Mouse (Mus musculus) lung, embryonic 15.5 days (tissue): ENCODE results near the gene Tenm3. TPM values are rescaled to one million over a fixed set of nuclear protein-coding genes. Genes with fewer than 3 reads are reported as not detected.
A peak's percentile ranks its signal among the peaks of the same experiment; 100 is the strongest.

Experiments
- ATAC-seq: fragments of 200-750 bp; cut with Nextera tagmentation; 2 replicates; pipeline ENCODE4 v1.8.0; 2017; ENCODE audit warnings: moderate number of reproducible peaks, borderline replicate concordance; ENCODE audit not compliant: low FRiP score, low TSS enrichment; ENCODE audit errors: extremely low read depth
- H3K27ac ChIP-seq: fragments of 300-500 bp; sonication (generic); 2 replicates; pipeline ENCODE4 v1.5.1; 2015; ENCODE audit warnings: moderate library complexity, mild to moderate bottlenecking, inconsistent platforms
- H3K27me3 ChIP-seq: fragments of 300-500 bp; sonication (generic); 2 replicates; pipeline ENCODE4 v1.6.1; 2015; ENCODE audit warnings: inconsistent platforms
- H3K36me3 ChIP-seq: fragments of 300-500 bp; sonication (generic); 2 replicates; pipeline ENCODE4 v1.6.1; 2015; ENCODE audit warnings: inconsistent platforms
- H3K4me1 ChIP-seq: fragments of 300-500 bp; sonication (generic); 2 replicates; pipeline ENCODE4 v1.6.1; 2015; ENCODE audit warnings: inconsistent platforms
- H3K4me2 ChIP-seq: fragments of 300-500 bp; sonication (generic); 2 replicates; pipeline ENCODE4 v1.6.1; 2015; ENCODE audit warnings: inconsistent platforms, mild to moderate bottlenecking, moderate library complexity
- H3K4me3 ChIP-seq: fragments of 300-500 bp; sonication (generic); 2 replicates; pipeline ENCODE4 v1.5.1; 2015; ENCODE audit warnings: mild to moderate bottlenecking, inconsistent platforms
- H3K9ac ChIP-seq: fragments of 300-500 bp; sonication (generic); 2 replicates; pipeline ENCODE4 v1.6.1; 2015; ENCODE audit warnings: inconsistent platforms
- H3K9me3 ChIP-seq: fragments of 300-500 bp; sonication (generic); 2 replicates; pipeline ENCODE4 v1.6.1; 2016; ENCODE audit warnings: inconsistent platforms
- WGBS: fragments of 180-500 bp; shearing (Covaris S2); methylation state at CpG from one replicate; pipeline ENCODE4 v1.1.7; 2015; 5-methylcytosine and 5-hydroxymethylcytosine counted together
- polyA plus RNA-seq: library from polyadenylated mRNA; unstranded; fragments of >200 nt; fragmentation: Nextera tagmentation; extraction: Ambion mirVana; gene quantifications from 2 replicates; pipeline ENCODE4 v1.2.1, GENCODE M21; 2015

Tenm3 gene
- polyA plus RNA-seq, 1 experiment from 2014 or later, result 5.7 TPM

GRCm38 (mm10) chr8:48221724-48222428, 621.9 kb downstream of the Tenm3 start:
- Histone ChIP-seq H3K9me3 (no peaks in the 10 kb centered on the region), H3K27me3 (peaks cover 8% of the 10 kb centered on the region), H3K9ac (peak overlapping the region; percentile 40; the same call in 1 of the 2 replicates), H3K4me3 (peak overlapping the region; percentile 34), H3K4me1 (peaks cover 6% of the 10 kb centered on the region; the same call in 1 of the 2 replicates), H3K36me3 (no peaks in the 10 kb centered on the region), H3K4me2 (peak overlapping the region; percentile 73), H3K27ac (no peak overlapping the region)
- ATAC-seq, result peak; percentile 40
- WGBS, result 8% methylated on average over 16 of the region's 16 CpGs

- Histone ChIP-seq H3K4me2 (no peak overlapping the region), H3K36me3 (no peaks in the 10 kb centered on the region), H3K27ac (no peak overlapping the region), H3K4me1 (peaks cover 6% of the 10 kb centered on the region; the same call in 1 of the 2 replicates), H3K27me3 (peaks cover 8% of the 10 kb centered on the region), H3K4me3 (no peak overlapping the region), H3K9me3 (no peaks in the 10 kb centered on the region), H3K9ac (no peak overlapping the region)
- peak; percentile 12; the same call in 1 of the 2 replicates for ATAC-seq
- 68% methylated on average over 11 of the region's 11 CpGs for WGBS
Observed at GRCm38 (mm10) chr8:48221304-48221703, 622.4 kb downstream of the Tenm3 start.

- no peak overlapping the region for H3K9ac ChIP-seq
- peaks cover 8% of the 10 kb centered on the region for H3K27me3 ChIP-seq
- ATAC-seq, result no peak
- WGBS, result 84% methylated on average over 25 of the region's 25 CpGs
- H3K4me2 ChIP-seq, result no peak overlapping the region
- no peaks in the 10 kb centered on the region for H3K9me3 ChIP-seq
- no peak overlapping the region for H3K27ac ChIP-seq
- H3K36me3 ChIP-seq, result no peaks in the 10 kb centered on the region
- no peak overlapping the region for H3K4me3 ChIP-seq
- peaks cover 6% of the 10 kb centered on the region; the same call in 1 of the 2 replicates for H3K4me1 ChIP-seq
Observed at GRCm38 (mm10) chr8:48220529-48221181, 623.1 kb downstream of the Tenm3 start.

- Histone ChIP-seq H3K27me3 (no peaks in the 10 kb centered on the region), H3K36me3 (no peaks in the 10 kb centered on the region), H3K4me2 (no peak overlapping the region), H3K9me3 (no peaks in the 10 kb centered on the region), H3K4me1 (no peaks in the 10 kb centered on the region), H3K4me3 (no peak overlapping the region), H3K27ac (no peak overlapping the region), H3K9ac (no peak overlapping the region)
- ATAC-seq, result no peak
- 45% methylated on average over 9 of the region's 9 CpGs for WGBS
Observed at GRCm38 (mm10) chr8:48215071-48215501, 628.7 kb downstream of the Tenm3 start.

GRCm38 (mm10) chr8:48214386-48214785, 629.4 kb downstream of the Tenm3 start:
- H3K4me3 ChIP-seq, result no peak overlapping the region
- no peaks in the 10 kb centered on the region for H3K4me1 ChIP-seq
- no peak overlapping the region for H3K27ac ChIP-seq
- ATAC-seq, result no peak
- no peaks in the 10 kb centered on the region for H3K9me3 ChIP-seq
- no peaks in the 10 kb centered on the region for H3K36me3 ChIP-seq
- 75% methylated on average over 6 of the region's 6 CpGs for WGBS
- no peak overlapping the region for H3K4me2 ChIP-seq
- H3K27me3 ChIP-seq, result no peaks in the 10 kb centered on the region
- no peak overlapping the region for H3K9ac ChIP-seq

GRCm38 (mm10) chr8:48211931-48212330, 631.8 kb downstream of the Tenm3 start:
- Histone ChIP-seq H3K4me1 (no peaks in the 10 kb centered on the region), H3K4me3 (no peak overlapping the region), H3K27ac (no peak overlapping the region), H3K4me2 (no peak overlapping the region), H3K27me3 (no peaks in the 10 kb centered on the region), H3K36me3 (no peaks in the 10 kb centered on the region), H3K9ac (no peak overlapping the region), H3K9me3 (no peaks in the 10 kb centered on the region)
- 81% methylated on average over 9 of the region's 9 CpGs for WGBS
- ATAC-seq, result no peak

GRCm38 (mm10) chr8:48207567-48207966, 636.2 kb downstream of the Tenm3 start:
- Histone ChIP-seq H3K4me3 (no peak overlapping the region), H3K4me1 (no peaks in the 10 kb centered on the region), H3K4me2 (no peak overlapping the region), H3K36me3 (no peaks in the 10 kb centered on the region), H3K27me3 (no peaks in the 10 kb centered on the region), H3K27ac (no peak overlapping the region), H3K9ac (no peak overlapping the region), H3K9me3 (no peaks in the 10 kb centered on the region)
- WGBS, result 88% methylated on average over 6 of the region's 6 CpGs
- no peak for ATAC-seq

- no peak overlapping the region for H3K4me2 ChIP-seq
- H3K36me3 ChIP-seq, result no peaks in the 10 kb centered on the region
- no peak overlapping the region for H3K27ac ChIP-seq
- H3K4me3 ChIP-seq, result no peak overlapping the region
- no peak overlapping the region for H3K9ac ChIP-seq
- ATAC-seq, result no peak
- no peaks in the 10 kb centered on the region for H3K27me3 ChIP-seq
- H3K9me3 ChIP-seq, result no peaks in the 10 kb centered on the region
- WGBS, result 66% methylated on average over 8 of the region's 8 CpGs
- no peaks in the 10 kb centered on the region for H3K4me1 ChIP-seq
Observed at GRCm38 (mm10) chr8:48206922-48207321, 636.8 kb downstream of the Tenm3 start.

GRCm38 (mm10) chr8:48204838-48205345, 638.9 kb downstream of the Tenm3 start:
- ATAC-seq, result no peak
- H3K4me3 ChIP-seq, result no peak overlapping the region
- no peak overlapping the region for H3K9ac ChIP-seq
- no peak overlapping the region for H3K27ac ChIP-seq
- no peaks in the 10 kb centered on the region for H3K4me1 ChIP-seq
- 77% methylated on average over 12 of the region's 12 CpGs for WGBS
- H3K4me2 ChIP-seq, result no peak overlapping the region
- H3K9me3 ChIP-seq, result no peaks in the 10 kb centered on the region
- no peaks in the 10 kb centered on the region for H3K27me3 ChIP-seq
- no peaks in the 10 kb centered on the region for H3K36me3 ChIP-seq

- Histone ChIP-seq H3K36me3 (no peaks in the 10 kb centered on the region), H3K4me1 (no peaks in the 10 kb centered on the region), H3K27ac (no peak overlapping the region), H3K9me3 (no peaks in the 10 kb centered on the region), H3K4me2 (no peak overlapping the region), H3K4me3 (no peak overlapping the region), H3K9ac (no peak overlapping the region), H3K27me3 (no peaks in the 10 kb centered on the region)
- no peak for ATAC-seq
- 75% methylated on average over 13 of the region's 13 CpGs for WGBS
Observed at GRCm38 (mm10) chr8:48204114-48204837, 639.5 kb downstream of the Tenm3 start.

GRCm38 (mm10) chr8:48203611-48204010, 640.1 kb downstream of the Tenm3 start:
- Histone ChIP-seq H3K36me3 (no peaks in the 10 kb centered on the region), H3K9me3 (no peaks in the 10 kb centered on the region), H3K9ac (no peak overlapping the region), H3K27ac (no peak overlapping the region), H3K4me3 (no peak overlapping the region), H3K27me3 (no peaks in the 10 kb centered on the region), H3K4me2 (no peak overlapping the region), H3K4me1 (no peaks in the 10 kb centered on the region)
- no peak for ATAC-seq
- 69% methylated on average over 9 of the region's 9 CpGs for WGBS

GRCm38 (mm10) chr8:48203161-48203560, 640.6 kb downstream of the Tenm3 start:
- no peak overlapping the region for H3K4me2 ChIP-seq
- no peaks in the 10 kb centered on the region for H3K4me1 ChIP-seq
- H3K9me3 ChIP-seq, result no peaks in the 10 kb centered on the region
- H3K4me3 ChIP-seq, result no peak overlapping the region
- 54% methylated on average over 6 of the region's 6 CpGs for whole genome bisulfite sequencing
- no peaks in the 10 kb centered on the region for H3K27me3 ChIP-seq
- ATAC-seq, result no peak
- H3K36me3 ChIP-seq, result no peaks in the 10 kb centered on the region
- H3K27ac ChIP-seq, result no peak overlapping the region
- H3K9ac ChIP-seq, result no peak overlapping the region
